Comparison of ENCODE assay signal across 9 mouse cellular contexts in genomic region chr4:39991851-39992250, GRCm38 (mm10).
"Had no signal": no experiment of that assay in that cellular context is flagged by ENCODE, and none has a peak within 500 bp of the region (broad histone marks: within the 10 kb centered on the region; RNA-seq: fewer than 3 reads in every experiment).

No protein-coding gene starts in this region.

- H3K4me2 ChIP-seq: intestine, embryonic 15.5 days; limb, embryonic 13.5 days; midbrain, embryonic 13.5 days; neural tube, embryonic 15.5 days had no signal

- H3K36me3 ChIP-seq: intestine, embryonic 15.5 days; limb, embryonic 13.5 days; midbrain, embryonic 13.5 days; neural tube, embryonic 15.5 days had no signal

- H3K27me3 ChIP-seq: intestine, embryonic 15.5 days; limb, embryonic 13.5 days; midbrain, embryonic 13.5 days; neural tube, embryonic 15.5 days had no signal

- DNase-seq: kidney, adult 18-20 months; kidney, postnatal 10 days; lung, adult 18-20 months; thymus, postnatal 4 days had no signal

- H3K9me3 ChIP-seq: intestine, embryonic 15.5 days; limb, embryonic 13.5 days; midbrain, embryonic 13.5 days; neural tube, embryonic 15.5 days had no signal

- H3K9ac ChIP-seq: intestine, embryonic 15.5 days; limb, embryonic 13.5 days; liver, embryonic 14.5 days; midbrain, embryonic 13.5 days; neural tube, embryonic 15.5 days had no signal

- H3K27ac ChIP-seq: intestine, embryonic 15.5 days; limb, embryonic 13.5 days; liver, embryonic 14.5 days; midbrain, embryonic 13.5 days; neural tube, embryonic 15.5 days had no signal

- H3K4me1 ChIP-seq: intestine, embryonic 15.5 days; limb, embryonic 13.5 days; midbrain, embryonic 13.5 days; neural tube, embryonic 15.5 days had no signal

- ATAC-seq: intestine, embryonic 15.5 days; midbrain, embryonic 13.5 days had no signal

- H3K4me3 ChIP-seq: intestine, embryonic 15.5 days; limb, embryonic 13.5 days; midbrain, embryonic 13.5 days; neural tube, embryonic 15.5 days had no signal
